Mouse (Mus musculus) kidney, postnatal 25 days (tissue): Measurements from ENCODE around the gene Hs1bp3.

Experiments used
- DNase-seq, 2 experiments: peaks; one replicate each; pipeline ENCODE4 v3.0.0; 2021; ENCODE audit warnings: mixed read lengths in 2 of 2

Gene Hs1bp3

DNA sequence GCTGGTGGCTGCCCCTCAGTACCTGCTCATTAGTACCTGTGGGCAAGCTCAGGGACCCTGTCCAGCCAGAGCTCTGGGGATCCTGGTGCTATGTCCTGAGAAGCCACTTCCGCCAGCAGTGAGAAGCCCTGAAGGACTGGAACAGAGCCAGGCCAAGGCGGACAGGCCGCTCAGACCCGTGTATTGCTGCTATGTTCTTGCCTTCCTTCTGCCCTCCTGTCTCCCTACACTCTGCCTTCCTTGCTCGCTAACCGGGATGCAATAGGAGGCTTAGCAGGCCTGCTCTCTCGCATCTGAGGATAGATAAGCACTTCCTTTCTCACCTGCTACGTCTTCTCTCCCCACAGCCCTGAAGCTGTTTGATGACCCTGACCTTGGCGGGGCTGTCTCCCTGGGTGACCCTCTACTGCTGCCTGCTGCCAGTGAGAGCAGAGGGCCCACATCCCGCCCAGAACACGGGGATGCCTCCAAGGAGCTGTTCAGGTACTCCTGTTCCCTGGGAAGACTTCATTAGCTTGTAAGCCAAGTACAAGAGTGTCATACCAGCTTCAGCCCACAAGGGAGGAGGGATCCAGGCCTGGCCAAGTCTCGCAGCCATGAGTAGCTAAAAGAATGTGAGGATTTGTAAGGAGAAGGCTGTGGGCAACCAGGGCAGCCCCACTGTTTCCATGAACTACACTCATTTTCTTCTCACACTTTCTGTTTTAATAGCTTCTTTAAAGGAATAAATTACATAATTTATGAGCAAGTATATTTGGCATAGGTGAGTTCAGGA is 24.2 kb downstream of the Hs1bp3 start:
- DNase-seq, result peak; percentile 51 to 67

DNA sequence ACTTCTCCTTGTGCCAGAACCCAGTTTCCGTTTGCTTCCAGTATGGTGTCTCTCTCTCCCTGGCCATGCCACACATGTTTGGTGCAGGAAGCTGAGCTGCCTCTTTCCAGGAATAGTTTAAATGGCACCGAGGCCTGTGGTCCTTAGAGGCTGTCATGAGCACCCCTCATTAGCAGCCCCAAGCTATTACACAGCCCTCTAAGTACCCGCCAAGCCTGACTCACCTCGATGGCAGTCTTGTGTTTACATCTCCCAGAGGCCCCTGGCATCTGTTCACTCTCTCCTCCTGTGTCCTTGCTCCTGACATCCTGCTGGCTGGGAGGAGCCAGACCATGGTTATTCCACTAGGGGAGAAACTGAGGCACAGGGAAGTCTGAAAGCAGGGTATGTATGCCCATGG is 25.3 kb downstream of the Hs1bp3 start:
- DNase-seq, result no peak

GRCm38 (mm10) chr12:8338918-8339317 is 25.7 kb downstream of the Hs1bp3 start:
- DNase-seq, result no peak

DNA sequence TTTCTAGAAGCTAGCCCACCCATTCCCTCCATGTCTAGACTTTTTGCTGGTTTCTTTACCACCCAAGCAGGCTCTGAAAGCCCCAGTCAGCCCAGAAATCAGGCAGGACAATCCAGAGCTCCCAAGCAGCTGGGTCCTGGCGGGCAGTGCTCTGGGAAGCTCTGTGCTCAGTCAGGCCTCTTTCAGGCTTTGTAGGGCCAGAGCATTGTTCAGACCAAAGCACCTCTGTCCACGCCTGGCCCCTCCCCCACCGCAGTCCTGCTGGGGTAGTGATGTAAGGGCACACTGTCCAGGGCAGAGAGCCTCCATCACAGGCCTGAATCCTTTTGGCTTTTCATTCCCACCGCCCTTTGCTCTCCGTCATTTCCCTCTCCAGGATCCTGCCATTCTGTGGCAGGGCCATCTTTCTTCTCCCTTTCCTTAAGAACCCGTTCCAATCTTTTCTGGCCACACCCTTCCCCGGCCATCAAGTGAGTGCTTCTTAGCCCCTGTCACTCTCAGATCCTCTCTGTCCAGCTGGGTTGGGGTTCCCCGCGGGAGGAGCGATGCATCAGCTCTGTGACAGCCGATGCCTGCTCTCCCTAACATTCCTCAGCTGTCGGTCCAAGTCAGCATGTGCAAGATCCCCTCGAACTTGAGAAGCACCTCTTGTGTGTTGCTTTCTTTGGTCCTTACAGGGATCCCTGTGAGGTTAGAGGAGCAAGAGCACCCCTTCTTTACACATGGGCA is 26.5 kb downstream of the Hs1bp3 start:
- no peak for DNase-seq

- no peak for DNase-seq
These were observed 27.8 kb downstream of the Hs1bp3 start for GRCm38 (mm10) chr12:8341008-8341407.

DNA sequence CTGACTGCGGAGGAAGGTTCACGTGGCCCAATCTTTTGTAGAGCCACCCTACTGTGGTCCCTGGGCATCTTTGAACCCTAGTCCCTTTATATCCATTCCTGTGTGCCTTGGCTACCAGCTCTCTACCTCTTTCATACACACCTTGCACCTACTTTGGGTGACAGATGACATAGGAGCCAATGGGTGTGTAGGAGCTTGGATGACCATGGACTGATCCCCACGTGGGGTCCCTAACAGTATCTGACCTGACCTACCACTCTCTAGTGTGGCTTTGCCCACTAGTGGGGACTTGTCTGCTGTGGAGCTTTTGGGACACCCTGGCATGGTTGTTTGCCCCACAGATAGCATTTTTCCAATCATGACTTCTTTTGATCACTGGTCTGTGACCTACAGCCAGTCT is 30.1 kb downstream of the Hs1bp3 start:
- DNase-seq, result no peak

GRCm38 (mm10) chr12:8344897-8345296 is 31.7 kb downstream of the Hs1bp3 start:
- DNase-seq, result peak; percentile 56 to 90

DNA sequence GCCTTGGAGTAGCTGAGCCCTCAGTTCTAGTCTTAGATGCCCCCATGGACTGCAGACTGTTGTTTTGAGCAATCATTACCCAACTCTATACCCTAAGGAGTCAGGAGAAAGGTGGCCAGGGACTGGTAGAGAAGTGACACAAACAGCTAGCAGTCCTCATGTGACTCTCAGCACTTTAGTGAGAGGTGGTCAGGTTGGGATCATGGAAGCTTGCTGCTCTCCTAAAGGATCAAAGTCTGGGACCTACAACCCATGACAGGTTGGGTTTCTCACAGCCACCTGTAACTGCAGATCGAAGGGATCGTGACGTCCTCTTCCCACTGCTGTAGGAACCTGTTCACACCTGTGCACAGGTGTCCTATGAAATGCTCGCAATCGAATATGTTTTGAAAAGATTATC is 32.3 kb downstream of the Hs1bp3 start:
- DNase-seq, result no peak

- no peak for DNase-seq
These were observed 34.7 kb downstream of the Hs1bp3 start for GRCm38 (mm10) chr12:8347746-8348462.

GRCm38 (mm10) chr12:8348733-8349513 is 35.7 kb downstream of the Hs1bp3 start:
- peak in 1 of 2 experiments; percentile 78 for DNase-seq

DNA sequence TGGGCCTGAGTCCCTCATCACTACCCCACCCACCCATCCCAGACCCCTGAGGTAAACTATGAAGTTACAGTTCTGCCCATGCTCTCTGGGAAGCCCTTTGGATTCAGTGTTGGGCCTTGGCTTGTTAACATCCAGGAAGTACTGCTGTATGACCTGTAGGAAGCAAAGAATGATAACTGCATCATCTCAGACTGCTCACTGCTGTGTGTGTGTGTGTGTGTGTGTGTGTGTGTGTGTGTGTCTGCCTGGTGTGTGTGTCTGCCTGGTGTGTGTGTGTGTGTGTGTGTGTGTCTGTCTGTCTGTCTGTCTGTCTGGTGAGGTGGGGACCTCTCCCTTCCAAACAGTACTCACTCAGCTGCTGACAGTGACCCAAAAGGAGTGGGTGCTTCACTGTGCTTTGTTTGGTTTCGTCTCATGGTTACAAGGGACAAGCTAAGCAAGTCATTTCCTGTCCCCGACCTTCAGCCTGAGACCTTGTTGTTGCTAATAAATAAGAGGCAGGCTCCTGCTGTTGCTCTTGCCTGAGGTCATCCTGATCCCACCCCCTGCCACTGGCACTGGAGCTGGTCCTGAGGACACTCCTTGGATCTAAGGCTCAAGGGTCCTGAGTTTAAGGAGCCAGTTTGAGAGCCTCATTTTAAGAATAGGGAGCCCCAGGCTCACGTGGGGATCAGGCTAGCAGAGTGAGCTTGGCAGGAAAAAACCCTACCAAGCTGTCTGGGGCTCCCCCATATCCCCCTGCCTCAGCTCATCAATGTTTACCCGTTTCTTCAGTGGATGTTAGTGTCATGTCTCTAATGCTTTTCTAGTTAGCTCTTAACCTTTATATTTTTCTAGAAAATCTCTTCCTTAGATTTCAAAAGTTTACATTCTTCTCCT is 38.0 kb downstream of the Hs1bp3 start:
- peak; percentile 61 to 88 for DNase-seq

DNA sequence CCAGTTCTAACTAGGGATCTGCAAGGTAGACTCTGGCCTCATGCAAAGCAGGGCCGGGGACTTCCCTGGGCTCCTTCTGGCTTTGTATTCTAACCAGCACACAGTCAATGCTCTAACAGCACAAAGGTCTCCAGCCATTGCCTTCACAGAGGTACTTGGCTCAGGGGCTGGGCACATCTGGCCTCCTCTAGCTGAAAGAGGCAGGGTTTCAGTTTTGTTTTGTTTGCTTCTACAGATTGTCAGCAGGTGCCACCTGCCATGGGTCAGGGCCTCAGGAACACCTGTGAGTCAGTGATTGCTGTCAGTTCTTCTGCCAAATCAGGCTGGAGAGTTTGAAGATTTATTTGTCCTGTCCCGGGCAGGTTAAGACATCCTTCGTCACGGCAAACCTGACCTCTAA is 39.8 kb downstream of the Hs1bp3 start:
- no peak for DNase-seq

GRCm38 (mm10) chr12:8354187-8354586 is 41.0 kb downstream of the Hs1bp3 start:
- no peak for DNase-seq

GRCm38 (mm10) chr12:8355011-8355410 is 41.8 kb downstream of the Hs1bp3 start:
- DNase-seq, result no peak

GRCm38 (mm10) chr12:8357449-8357848 is 44.2 kb downstream of the Hs1bp3 start:
- DNase-seq, result peak; percentile 67 to 88

GRCm38 (mm10) chr12:8358344-8358966 is 45.2 kb downstream of the Hs1bp3 start:
- DNase-seq, result no peak

GRCm38 (mm10) chr12:8359418-8360112 is 46.3 kb downstream of the Hs1bp3 start:
- no peak for DNase-seq

DNA sequence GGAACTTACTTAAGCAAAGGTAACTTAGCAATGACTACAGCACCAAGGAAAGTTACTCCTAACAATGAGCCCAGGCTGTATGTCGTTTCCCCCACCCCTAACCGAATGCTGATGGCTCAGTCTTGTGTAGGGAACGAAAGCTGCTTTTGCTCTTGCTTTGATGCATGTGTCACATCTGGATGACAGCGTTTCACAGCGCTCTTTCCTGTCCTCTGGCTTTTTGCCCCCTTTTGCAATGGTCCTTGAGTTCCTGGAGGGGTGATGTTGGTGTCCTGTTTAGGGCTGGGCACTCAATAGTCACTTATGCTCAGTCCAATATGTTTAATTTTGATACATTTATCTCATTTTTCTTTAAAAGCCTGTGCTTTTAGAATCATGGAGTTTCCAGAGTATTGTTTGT is 48.6 kb downstream of the Hs1bp3 start:
- no peak for DNase-seq

GRCm38 (mm10) chr12:8362400-8362799 is 49.2 kb downstream of the Hs1bp3 start:
- no peak for DNase-seq

DNA sequence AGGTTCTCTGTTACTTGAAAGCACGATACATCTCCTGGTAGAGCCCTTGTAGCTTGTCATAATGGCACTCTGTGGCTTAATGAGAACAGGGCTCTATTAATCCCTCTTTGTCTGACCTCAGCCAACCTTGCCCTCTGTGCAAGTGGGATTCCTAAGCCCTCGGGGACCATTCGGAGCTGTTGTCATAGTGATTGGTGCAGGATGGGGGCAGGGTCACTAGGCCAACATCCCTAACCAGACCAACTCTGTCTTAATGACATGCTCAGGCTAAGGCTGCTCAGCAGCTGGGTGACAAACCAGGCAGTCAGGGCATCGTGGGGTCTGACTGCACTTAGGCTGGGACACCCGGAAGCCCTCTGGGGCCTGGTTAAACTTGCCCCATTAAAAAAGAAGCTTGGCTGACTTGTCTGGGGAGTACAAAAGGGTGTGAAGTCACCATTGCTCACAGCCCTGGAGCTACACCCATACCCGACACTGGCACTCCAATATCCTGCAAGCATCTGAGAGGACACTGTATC is 51.1 kb downstream of the Hs1bp3 start:
- peak in 1 of 2 experiments; percentile 44 for DNase-seq
